Mouse (Mus musculus): ENCODE data around the gene Mthfd1l. TPM values are rescaled to one million over a fixed set of nuclear protein-coding genes. Genes with fewer than 3 reads are reported as not detected.

Mthfd1l gene
- total and polyA plus RNA-seq, 3 experiments: 0.27 to 0.99 (median 0.77) TPM

DNA sequence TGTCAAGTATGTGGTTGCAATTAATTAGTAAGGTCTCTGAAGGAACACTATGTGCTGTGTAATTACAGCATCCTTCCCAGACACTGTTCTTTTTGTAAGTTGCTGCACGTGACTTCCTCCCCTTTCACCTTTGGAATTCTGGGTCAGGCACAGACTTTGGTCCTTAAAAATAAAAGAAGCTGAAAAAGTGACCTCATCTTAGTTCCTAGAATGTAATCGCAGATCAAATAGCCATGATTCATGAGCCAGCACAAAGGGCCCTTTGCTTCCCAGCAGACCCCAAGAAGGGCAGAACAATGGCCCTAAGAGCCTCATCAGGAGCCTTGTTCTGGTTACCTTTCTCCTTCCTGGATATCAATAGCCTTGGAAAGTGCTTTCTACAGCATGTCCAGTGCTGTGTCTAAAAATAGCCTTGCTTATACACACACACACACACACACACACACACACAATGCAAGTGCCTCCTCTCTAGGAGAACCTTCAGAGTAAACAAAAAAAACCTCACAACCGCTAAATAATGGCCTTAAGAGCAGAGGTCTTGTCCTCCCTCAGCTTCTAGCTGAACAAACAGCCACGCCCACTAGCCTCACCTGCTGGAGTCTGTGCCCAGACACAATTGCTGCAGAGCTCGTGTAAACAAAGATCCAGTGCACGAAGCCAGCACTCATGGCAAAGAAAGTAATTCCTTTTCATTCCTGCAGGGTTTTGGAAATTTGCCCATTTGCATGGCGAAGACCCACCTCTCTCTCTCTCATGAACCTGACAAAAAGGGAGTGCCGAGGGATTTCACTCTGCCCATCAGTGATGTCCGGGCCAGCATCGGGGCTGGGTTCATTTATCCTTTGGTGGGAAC is 133.0 kb downstream of the Mthfd1l start:
- peaks cover 15% of the 10 kb centered on the region for H3K4me1 ChIP-seq (ENCODE audit: control insufficient read depth, insufficient read depth, low read length)
- H3K36me3 ChIP-seq (ENCODE audit: control insufficient read depth, insufficient read depth, low read length): no peaks in the 10 kb centered on the region
- no peak for DNase-seq
- H3K27me3 ChIP-seq (ENCODE audit: control insufficient read depth, insufficient read depth, low read length): no peaks in the 10 kb centered on the region
- H3K79me2 ChIP-seq (replicated peaks; ENCODE audit: control insufficient read depth, insufficient read depth, low read length): no peaks in the 10 kb centered on the region
- intact Hi-C loops (cut with DNase I): loop anchor here (2.0 kb wide), 2 partner anchors 15 to 25 kb away; no protein-coding TSS in a partner anchor
- WGBS: 37% methylated on average over 10 of the region's 10 CpGs
- peak overlapping the region; percentile 53 for H3K27ac ChIP-seq
- H3K4me3 ChIP-seq: no peak overlapping the region
- H3K9ac ChIP-seq (ENCODE audit: low read depth, low read length): no peak overlapping the region
- TF ChIP-seq EP300 (IDR thresholded peaks at IDR 0.05; ENCODE audit: insufficient read depth, low read depth, low read length): no peak
- peak; percentile 41 for TF ChIP-seq CTCF (IDR thresholded peaks at IDR 0.05)

DNA sequence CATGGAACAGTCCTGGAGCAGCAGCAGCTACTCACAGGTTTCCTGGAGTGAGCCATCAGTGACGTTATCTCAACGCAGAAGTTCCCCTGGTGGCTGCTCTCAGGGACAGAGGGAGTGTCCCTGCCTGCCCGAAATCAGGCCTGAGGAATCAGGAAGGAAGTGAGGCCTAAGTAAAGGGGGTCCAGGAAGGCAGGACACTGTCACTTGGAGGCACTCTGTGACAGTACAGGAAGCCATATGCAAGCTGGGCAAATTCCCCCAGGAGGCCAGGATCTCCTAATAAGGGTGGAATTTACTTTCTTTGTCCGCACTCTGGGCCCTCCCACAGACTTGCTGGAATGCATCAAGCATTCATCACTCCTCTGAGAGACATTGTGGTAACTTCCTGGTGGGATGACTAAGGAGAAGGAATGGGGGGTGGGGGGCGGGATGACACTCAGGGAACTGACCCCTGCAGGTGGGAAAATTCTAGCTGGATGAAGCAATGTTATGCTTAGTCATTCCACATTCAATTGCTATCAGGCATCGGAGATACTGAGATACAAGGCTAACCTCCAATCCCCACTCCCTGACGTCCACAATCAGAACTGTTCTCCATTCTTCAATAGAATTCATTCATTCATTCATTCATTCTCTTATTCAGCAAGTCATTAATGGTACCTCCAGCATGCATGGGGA is 134.9 kb downstream of the Mthfd1l start:
- H3K4me3 ChIP-seq: no peak overlapping the region
- H3K36me3 ChIP-seq (ENCODE audit: control insufficient read depth, insufficient read depth, low read length): no peaks in the 10 kb centered on the region
- no peaks in the 10 kb centered on the region for H3K27me3 ChIP-seq (ENCODE audit: control insufficient read depth, insufficient read depth, low read length)
- no peak overlapping the region for H3K9ac ChIP-seq (ENCODE audit: low read depth, low read length)
- intact Hi-C loops (cut with DNase I): loop anchor here (2.0 kb wide), 1 partner anchor 13 kb away; no protein-coding TSS in a partner anchor
- peak; percentile 50 to 68 for DNase-seq
- WGBS: 31% methylated on average over 7 of the region's 7 CpGs
- TF ChIP-seq EP300 (IDR thresholded peaks at IDR 0.05; ENCODE audit: insufficient read depth, low read depth, low read length) (no peak), POLR2A (IDR thresholded peaks at IDR 0.05; ENCODE audit: insufficient read depth, low read depth, low read length) (no peak), CTCF (IDR thresholded peaks at IDR 0.05) (peak; percentile 55)
- peaks cover 26% of the 10 kb centered on the region for H3K4me1 ChIP-seq (ENCODE audit: control insufficient read depth, insufficient read depth, low read length)
- no peaks in the 10 kb centered on the region for H3K79me2 ChIP-seq (replicated peaks; ENCODE audit: control insufficient read depth, insufficient read depth, low read length)
- H3K27ac ChIP-seq: peak overlapping the region; percentile 54

DNA sequence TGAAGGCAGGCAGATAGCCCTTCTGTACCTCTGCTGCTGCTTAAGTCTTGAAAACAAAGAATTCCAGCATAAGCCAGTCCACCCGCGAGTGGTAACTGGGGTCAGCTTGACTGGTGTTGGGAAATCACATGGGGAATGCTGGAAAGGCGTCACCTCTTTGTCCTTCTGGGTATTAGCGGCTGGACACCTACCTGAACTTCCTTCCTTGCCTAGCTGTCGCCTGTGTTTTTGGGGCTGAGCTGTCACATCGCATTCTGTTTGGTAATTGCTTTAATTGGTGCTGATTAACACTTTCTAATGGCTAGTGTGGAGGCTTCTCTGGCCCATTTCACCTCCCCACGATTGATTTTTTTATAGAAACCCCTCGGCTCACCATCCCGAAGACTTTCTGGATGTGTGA is 135.5 kb downstream of the Mthfd1l start:
- intact Hi-C loops (cut with DNase I): no loop called here

DNA sequence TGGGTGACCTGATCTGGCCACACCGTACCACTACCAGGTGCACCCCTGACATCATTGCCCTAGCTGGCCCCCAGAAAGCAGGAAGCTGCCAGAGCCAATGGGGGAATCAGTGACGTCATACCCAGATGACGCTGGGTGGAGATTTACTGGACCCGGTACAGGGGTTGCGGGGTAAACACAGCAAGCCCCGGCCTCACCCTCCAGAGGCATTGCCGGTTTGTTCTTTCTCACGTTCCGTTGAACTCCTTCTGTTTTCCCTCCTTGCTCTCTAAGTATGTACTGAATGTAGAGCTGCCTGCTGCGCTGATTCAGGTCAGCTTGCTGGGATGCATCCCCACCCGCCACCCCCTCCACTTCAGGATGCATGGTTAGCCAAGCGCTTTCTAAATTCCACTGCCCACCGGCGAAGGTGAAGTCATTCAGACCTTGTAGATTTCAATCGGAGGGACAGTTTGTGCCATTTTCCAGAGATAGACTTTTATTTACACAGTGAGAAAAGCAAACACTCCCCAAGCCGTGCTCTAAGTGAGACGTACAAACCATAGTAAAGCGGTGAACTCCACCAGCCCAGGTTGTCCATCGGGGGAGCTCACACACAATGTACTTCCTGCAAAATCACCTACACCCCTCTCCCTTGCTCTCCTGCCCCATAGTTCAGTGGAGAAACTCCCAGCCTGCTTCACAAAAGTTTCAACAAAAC is 138.3 kb downstream of the Mthfd1l start:
- H3K36me3 ChIP-seq (ENCODE audit: control insufficient read depth, insufficient read depth, low read length): no peaks in the 10 kb centered on the region
- no peak overlapping the region for H3K4me3 ChIP-seq
- H3K27ac ChIP-seq: peak overlapping the region; percentile 76
- DNase-seq: no peak
- H3K4me1 ChIP-seq (ENCODE audit: control insufficient read depth, insufficient read depth, low read length): peaks cover 25% of the 10 kb centered on the region
- WGBS: 43% methylated on average over 19 of the region's 19 CpGs
- TF ChIP-seq CTCF (IDR thresholded peaks at IDR 0.05): peak; percentile 12; the same call in 1 of the 2 replicates
- no peak for TF ChIP-seq POLR2A (IDR thresholded peaks at IDR 0.05; ENCODE audit: insufficient read depth, low read depth, low read length)
- no peaks in the 10 kb centered on the region for H3K79me2 ChIP-seq (replicated peaks; ENCODE audit: control insufficient read depth, insufficient read depth, low read length)
- H3K27me3 ChIP-seq (ENCODE audit: control insufficient read depth, insufficient read depth, low read length): no peaks in the 10 kb centered on the region
- H3K9ac ChIP-seq (ENCODE audit: low read depth, low read length): peak overlapping the region; percentile 50
- intact Hi-C loops (cut with DNase I): loop anchor here (5.0 kb wide), 1 partner anchor 41 kb away; no protein-coding TSS in a partner anchor

More for the DNA sequence above, 135.5 kb downstream of the Mthfd1l start:
- 53% methylated on average over 9 of the region's 9 CpGs for WGBS
- DNase-seq: no peak
- H3K36me3 ChIP-seq (ENCODE audit: control insufficient read depth, insufficient read depth, low read length): no peaks in the 10 kb centered on the region
- TF ChIP-seq EP300 (IDR thresholded peaks at IDR 0.05; ENCODE audit: insufficient read depth, low read depth, low read length): no peak
- no peak for TF ChIP-seq POLR2A (IDR thresholded peaks at IDR 0.05; ENCODE audit: insufficient read depth, low read depth, low read length)
- TF ChIP-seq CTCF (IDR thresholded peaks at IDR 0.05): no peak
- H3K27me3 ChIP-seq (ENCODE audit: control insufficient read depth, insufficient read depth, low read length): no peaks in the 10 kb centered on the region
- H3K4me3 ChIP-seq: no peak overlapping the region
- peaks cover 29% of the 10 kb centered on the region for H3K4me1 ChIP-seq (ENCODE audit: control insufficient read depth, insufficient read depth, low read length)
- peak overlapping the region; percentile 54 for H3K27ac ChIP-seq
- no peaks in the 10 kb centered on the region for H3K79me2 ChIP-seq (replicated peaks; ENCODE audit: control insufficient read depth, insufficient read depth, low read length)
- H3K9ac ChIP-seq (ENCODE audit: low read depth, low read length): no peak overlapping the region

DNA sequence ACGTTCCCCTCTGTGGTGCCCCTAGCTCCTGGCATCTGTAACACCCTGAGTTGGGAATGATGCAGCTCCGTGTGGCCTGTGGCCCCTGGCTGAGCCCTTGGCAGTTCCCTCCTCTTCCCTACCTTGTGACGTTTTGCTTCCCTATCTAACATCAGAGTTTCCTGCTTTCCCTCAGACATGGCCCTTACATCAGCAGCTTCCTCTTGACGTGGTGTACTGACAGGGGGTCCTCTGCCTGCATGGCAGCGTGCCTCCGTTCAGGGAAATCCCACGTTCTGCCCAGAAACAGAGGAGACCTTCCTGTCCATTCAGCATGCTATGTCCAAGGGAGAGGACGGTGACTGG is 138.8 kb downstream of the Mthfd1l start:
- WGBS: 41% methylated on average over 8 of the region's 8 CpGs
- H3K9ac ChIP-seq (ENCODE audit: low read depth, low read length): no peak overlapping the region

More for the DNA sequence above, 138.8 kb downstream of the Mthfd1l start:
- Histone ChIP-seq H3K4me1 (ENCODE audit: control insufficient read depth, insufficient read depth, low read length) (peaks cover 22% of the 10 kb centered on the region), H3K79me2 (replicated peaks; ENCODE audit: control insufficient read depth, insufficient read depth, low read length) (no peaks in the 10 kb centered on the region), H3K36me3 (ENCODE audit: control insufficient read depth, insufficient read depth, low read length) (no peaks in the 10 kb centered on the region), H3K4me3 (no peak overlapping the region), H3K27me3 (ENCODE audit: control insufficient read depth, insufficient read depth, low read length) (no peaks in the 10 kb centered on the region), H3K27ac (peak overlapping the region; percentile 76)
- TF ChIP-seq POLR2A (IDR thresholded peaks at IDR 0.05; ENCODE audit: insufficient read depth, low read depth, low read length) (no peak), EP300 (IDR thresholded peaks at IDR 0.05; ENCODE audit: insufficient read depth, low read depth, low read length) (no peak), CTCF (IDR thresholded peaks at IDR 0.05) (no peak)
- DNase-seq: peak in 1 of 2 experiments; percentile 42
- intact Hi-C loops (cut with DNase I): loop anchor here (5.0 kb wide), 1 partner anchor 41 kb away; no protein-coding TSS in a partner anchor

All from heart, adult 2 months (tissue).